Mouse (Mus musculus) spleen, adult 2 months (tissue): Measurements from ENCODE around the gene Gtf2ird1.

Experiments used
- CTCF ChIP-seq: fragments of 200-500 bp; IDR thresholded peaks from 2 replicates; pipeline ENCODE4 v1.5.1; 2011; ENCODE audit warnings: mild to moderate bottlenecking, inconsistent platforms; ENCODE audit not compliant: insufficient read depth, insufficient read length, insufficient replicate concordance; ENCODE audit errors: extremely low read depth
- POLR2A ChIP-seq: fragments of 200-500 bp; IDR thresholded peaks from 2 replicates; pipeline ENCODE4 v1.6.1; 2011; ENCODE audit warnings: low read depth, low read length, inconsistent platforms

GRCm38 (mm10) chr5:134485900-134486665 lies 29.6 kb upstream of the Gtf2ird1 start:
- TF ChIP-seq POLR2A, result no peak
- peak; percentile 79; the same call in 1 of the 2 replicates for TF ChIP-seq CTCF
